Mouse (Mus musculus) T-cell, adult 2 months (primary cell): ENCODE data around the gene Kif28.
A peak's percentile ranks its signal among the peaks of the same experiment; 100 is the strongest.
"Not testable (repeated sequence)": the region's sequence is repeated elsewhere in the genome, so short reads cannot be mapped to it uniquely, and the experiment has no call there.

ENCODE experiments used
- DNase-seq: peaks from one replicate; pipeline ENCODE4 v3.0.0; 2022; ENCODE audit warnings: low spot score

Gene Kif28

GRCm38 (mm10) chr1:179704150-179704549 lies 40.9 kb downstream of the Kif28 start:
- DNase-seq, result no peak

DNA sequence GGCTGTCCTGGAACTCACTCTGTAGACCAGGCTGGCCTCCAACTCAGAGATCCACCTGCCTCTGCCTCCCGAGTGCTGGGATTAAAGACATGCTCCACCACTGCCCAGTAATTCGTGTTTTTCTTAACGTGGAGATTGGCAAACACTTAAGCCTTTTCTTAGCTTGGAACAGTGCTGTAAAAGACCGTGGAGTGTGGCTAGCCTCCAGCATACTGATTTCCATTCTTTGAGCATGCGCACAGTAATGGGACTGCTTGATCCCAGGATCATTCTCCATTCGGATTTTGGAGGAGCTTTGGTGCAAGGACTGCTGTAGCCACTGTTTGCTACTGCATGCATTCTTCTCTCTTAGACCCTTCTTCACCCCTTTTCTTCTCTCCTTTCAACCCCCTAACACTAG lies 55.6 kb downstream of the Kif28 start:
- DNase-seq, result no peak

- no peak for DNase-seq
Observed at GRCm38 (mm10) chr1:179688914-179689313, 56.2 kb downstream of the Kif28 start.

DNA sequence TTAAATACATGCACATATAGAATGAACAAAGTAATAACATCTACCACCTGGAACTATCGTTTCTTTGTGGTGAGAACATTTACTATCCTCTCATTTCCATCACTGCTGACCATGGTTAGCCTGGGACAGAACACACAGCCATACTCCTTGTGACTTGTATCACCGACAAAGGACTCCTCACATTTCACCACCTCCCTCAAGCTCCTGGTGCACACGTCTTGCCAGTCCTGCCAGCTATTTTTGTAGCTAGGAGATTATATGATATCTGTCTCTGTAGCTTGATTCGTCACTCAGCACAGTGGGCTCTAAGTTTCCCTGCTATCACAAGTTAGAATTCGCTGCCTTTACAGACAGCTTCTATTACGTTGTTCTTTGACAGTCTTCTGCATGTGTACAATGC lies 56.7 kb downstream of the Kif28 start:
- no peak for DNase-seq

GRCm38 (mm10) chr1:179687966-179688365 lies 57.1 kb downstream of the Kif28 start:
- no peak for DNase-seq

DNA sequence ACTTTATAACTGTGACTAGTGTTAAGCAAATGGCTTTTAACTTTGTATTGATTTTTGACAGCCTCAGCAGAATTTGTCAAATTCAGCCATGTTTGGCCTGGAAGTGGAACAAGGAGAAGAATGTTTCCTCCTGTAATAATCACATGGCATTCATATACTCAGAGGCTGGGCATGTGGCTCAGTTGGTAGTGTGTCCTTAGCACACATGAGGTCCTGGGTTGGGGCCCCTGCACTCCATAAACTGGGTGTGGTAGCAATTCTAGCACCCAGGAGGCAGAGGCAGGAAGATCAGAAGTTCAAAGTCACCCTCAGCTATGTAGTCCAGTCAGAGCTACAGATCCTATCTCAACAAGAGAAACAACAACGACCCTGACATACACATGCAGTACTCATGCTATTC lies 57.8 kb downstream of the Kif28 start:
- no peak for DNase-seq

DNA sequence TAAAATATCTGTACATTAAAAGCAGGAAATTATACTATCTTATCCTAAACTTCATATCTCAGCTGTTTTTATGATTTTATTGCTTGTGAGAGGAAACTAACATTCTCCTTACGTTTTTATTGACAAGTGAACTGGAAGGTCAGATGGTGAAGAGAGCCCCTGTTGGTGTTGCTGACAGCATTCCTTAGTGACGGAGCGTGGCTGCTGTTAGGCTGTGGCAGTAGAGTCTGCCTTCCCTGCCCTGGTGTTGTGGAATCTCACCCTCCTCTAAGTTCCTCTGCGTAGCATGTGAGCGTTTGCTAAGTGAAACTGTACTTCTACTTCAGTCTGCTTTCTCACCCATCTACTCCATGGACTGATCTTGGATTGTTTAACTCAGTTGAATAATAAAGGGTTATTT lies 58.3 kb downstream of the Kif28 start:
- no peak for DNase-seq

DNA sequence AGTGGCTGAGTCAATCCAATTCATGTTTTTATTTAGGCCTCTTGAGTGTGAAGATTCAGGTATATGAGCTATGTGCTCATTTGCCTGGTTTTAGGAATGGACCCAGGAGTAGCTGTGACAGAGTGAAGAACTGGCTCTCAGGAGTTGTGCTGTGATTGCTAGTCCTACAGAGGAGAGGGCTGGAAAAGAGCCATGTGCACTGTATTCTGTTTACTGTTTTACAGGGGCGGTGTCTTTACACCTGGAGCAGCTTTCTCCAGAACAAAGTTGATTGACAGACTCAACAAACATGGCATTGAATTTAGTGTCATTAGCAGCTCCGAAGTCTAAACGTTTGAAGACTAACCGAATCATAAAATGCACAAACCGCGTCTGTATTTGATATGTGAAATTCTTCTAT lies 58.7 kb downstream of the Kif28 start:
- no peak for DNase-seq

GRCm38 (mm10) chr1:179682753-179683152 lies 62.3 kb downstream of the Kif28 start:
- not testable (repeated sequence) for DNase-seq

GRCm38 (mm10) chr1:179679326-179679725 lies 65.7 kb downstream of the Kif28 start:
- no peak for DNase-seq

- no peak for DNase-seq
Observed at GRCm38 (mm10) chr1:179677031-179677430, 68.0 kb downstream of the Kif28 start.

DNA sequence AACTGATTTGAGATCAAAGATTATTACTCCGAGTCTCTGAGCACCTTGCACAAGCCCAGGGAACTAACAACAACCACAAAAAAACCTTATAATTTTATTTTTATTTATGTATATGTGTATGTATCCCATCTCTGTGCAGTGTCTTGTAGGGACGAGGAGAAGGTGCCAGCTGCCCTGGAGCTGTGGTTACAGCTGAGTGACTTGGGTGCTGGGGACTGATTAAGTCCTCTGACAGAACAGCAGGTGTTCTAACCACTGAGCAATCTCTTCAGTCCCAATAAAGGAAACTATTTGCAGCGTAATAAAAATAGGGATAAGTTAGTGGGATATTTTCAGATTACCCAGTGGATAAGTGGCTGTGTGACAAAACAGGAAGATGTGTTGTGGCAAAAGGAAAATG lies 70.7 kb downstream of the Kif28 start:
- DNase-seq, result no peak

DNA sequence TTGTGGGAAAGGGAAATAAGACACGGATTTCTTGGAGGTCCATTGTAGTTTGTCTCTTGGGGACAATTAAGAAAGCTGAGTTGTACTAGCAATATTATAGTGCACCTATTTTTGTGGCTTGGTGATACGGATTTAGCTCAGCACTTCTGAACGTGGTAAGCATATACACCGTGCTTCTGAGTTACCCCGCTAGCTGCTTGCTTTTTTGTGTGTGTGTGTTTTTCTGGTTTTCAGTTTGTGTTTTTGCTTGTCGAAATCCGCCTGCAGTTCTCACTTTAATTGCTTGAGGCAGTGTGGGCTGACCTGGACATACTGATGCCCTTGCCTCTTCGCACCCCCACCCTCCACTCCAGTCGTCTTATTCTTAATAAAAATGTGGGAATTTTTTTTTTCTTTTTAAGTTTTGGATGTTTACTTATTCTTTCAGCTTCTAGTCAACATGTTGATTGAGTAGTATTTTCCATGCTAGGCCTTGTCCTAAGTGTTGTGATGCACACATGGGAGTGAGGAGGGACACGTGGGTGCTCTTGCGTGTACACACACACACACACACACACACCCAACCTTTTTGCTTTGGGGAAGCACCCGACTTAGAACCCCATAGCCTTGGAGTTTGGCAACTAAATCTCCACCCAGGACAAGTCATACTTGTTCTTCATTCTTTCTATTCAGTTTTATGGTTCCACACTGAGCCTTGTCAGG lies 76.1 kb downstream of the Kif28 start:
- DNase-seq, result peak; percentile 4

DNA sequence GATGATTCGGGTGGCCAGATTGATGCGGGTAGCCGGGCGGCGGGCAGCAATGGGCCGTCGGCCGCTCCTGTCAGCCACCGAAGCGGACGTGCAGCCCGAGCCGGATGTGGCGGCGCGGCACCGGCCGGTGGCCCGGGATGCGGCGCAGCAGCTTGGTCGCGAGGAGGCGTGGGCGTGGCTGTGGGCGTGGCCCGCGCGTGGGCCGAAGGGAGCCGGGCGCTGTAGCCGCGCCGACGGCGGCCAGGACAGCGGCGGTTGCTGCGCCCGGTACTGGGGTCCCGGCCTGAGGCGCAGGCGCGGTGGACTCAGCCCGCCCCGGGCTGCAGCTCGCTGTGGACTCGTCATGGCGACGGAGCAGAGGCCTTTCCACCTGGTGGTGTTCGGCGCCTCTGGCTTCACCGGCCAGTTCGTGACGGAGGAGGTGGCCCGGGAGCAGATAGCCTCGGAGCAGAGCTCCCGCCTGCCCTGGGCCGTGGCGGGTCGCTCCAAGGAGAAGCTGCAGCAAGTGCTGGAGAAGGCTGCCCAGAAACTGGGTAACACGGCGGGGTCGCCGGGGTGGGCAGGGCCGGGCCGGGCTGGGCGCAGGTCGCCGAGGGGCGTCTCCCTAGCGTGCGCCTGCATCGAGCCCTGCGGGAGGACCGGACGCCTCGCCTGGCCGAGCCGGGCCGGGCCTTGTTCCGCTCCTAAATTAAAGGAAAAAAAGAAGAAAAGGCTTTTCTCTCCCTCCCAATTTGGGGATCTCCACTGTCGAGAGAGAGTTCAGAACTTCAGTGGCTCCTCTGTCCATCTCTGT lies 76.9 kb downstream of the Kif28 start, which contains the start of gene Sccpdh:
Sccpdh (plus strand) TSS at position 198 of the 793 bp plus-strand sequence.
- DNase-seq, result peak; percentile 57

DNA sequence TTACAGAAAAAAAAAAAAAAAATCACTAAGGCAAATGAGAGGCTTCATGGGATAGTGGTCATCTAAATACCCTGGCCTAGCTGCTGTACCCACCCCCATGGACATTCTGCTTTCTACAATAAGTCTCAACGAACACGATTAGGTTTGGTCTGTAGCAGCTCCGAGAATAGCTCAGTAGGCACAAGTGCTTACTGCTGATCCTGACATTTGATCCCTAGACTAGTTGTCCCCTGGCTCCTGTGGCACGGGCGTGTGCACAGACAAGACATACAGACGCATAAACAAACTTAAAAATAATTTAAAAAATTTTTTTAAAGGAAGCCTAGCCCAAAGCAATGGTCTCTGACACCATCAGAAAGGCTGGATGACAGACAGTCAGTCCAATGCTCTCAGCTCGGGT lies 77.6 kb downstream of the Kif28 start:
- DNase-seq, result no peak

GRCm38 (mm10) chr1:179666971-179667370 lies 78.1 kb downstream of the Kif28 start:
- no peak for DNase-seq

GRCm38 (mm10) chr1:179664309-179664930 lies 80.7 kb downstream of the Kif28 start:
- DNase-seq, result no peak

DNA sequence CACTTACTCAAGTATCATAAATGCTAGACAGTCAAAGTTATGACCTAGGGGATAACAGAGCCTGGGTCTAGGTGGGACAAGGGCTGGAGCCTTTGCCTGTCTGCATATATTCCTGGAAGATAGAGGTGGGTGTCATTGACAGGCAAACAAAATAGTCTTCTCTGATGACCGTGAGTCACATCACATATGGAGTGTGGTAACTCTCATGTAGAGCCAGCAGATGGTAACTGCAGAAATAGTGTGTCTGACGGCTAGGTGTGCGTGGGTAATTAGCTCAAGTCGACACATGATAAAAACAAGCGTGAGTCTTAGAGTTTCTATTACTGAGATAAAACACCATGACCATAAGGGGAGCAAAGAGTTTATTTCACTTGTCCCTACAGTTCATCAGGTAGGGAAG lies 82.0 kb downstream of the Kif28 start:
- DNase-seq, result no peak

GRCm38 (mm10) chr1:179651224-179651623 lies 93.8 kb downstream of the Kif28 start:
- DNase-seq, result no peak

GRCm38 (mm10) chr1:179650284-179650683 lies 94.8 kb downstream of the Kif28 start:
- DNase-seq, result no peak

GRCm38 (mm10) chr1:179649324-179649723 lies 95.7 kb downstream of the Kif28 start:
- no peak for DNase-seq

GRCm38 (mm10) chr1:179648678-179649077 lies 96.4 kb downstream of the Kif28 start:
- not testable (repeated sequence) for DNase-seq

- no peak for DNase-seq
Observed at GRCm38 (mm10) chr1:179645980-179646268, 99.1 kb downstream of the Kif28 start.
